ENCODE assay signal across 8 mouse cellular contexts in genomic region chr4:120730574-120730973, GRCm38 (mm10). TPM values are rescaled to one million over a fixed set of nuclear protein-coding genes. Genes with fewer than 3 reads are reported as not detected.
A peak's percentile ranks its signal among the peaks of the same experiment; 100 is the strongest.
DNase-seq lines count a peak whose midpoint lies in the region; ATAC-seq and TF ChIP-seq lines count a peak whose summit lies in the region.

No protein-coding gene starts in this region.

- no peak overlapping the region for H3K9ac ChIP-seq in kidney, postnatal 0 days (ENCODE audit: low read depth, low read length)
- no peak overlapping the region for H3K9ac ChIP-seq in embryonic facial prominence, embryonic 15.5 days
- peak overlapping the region; percentile 66; the same call in 1 of the 2 replicates for H3K9ac ChIP-seq in intestine, embryonic 16.5 days (ENCODE audit: low read depth, low read length)
- peak overlapping the region; percentile 44 for H3K9ac ChIP-seq in midbrain, postnatal 0 days (replicated peaks; ENCODE audit: low read length, poor library complexity, severe bottlenecking)

- no peaks in the 10 kb centered on the region for H3K36me3 ChIP-seq in kidney, postnatal 0 days (ENCODE audit: insufficient read depth, low read length)
- no peaks in the 10 kb centered on the region for H3K36me3 ChIP-seq in embryonic facial prominence, embryonic 15.5 days
- no peaks in the 10 kb centered on the region for H3K36me3 ChIP-seq in intestine, embryonic 16.5 days (ENCODE audit: control insufficient read depth, insufficient read depth, low read length)
- no peaks in the 10 kb centered on the region for H3K36me3 ChIP-seq in midbrain, postnatal 0 days (ENCODE audit: insufficient read depth, low read length)

- no peaks in the 10 kb centered on the region for H3K9me3 ChIP-seq in kidney, postnatal 0 days (replicated peaks; ENCODE audit: low read length)
- H3K9me3 ChIP-seq in embryonic facial prominence, embryonic 15.5 days (replicated peaks), result no peaks in the 10 kb centered on the region
- H3K9me3 ChIP-seq in intestine, embryonic 16.5 days (ENCODE audit: control insufficient read depth, low read length), result no peaks in the 10 kb centered on the region
- H3K9me3 ChIP-seq in midbrain, postnatal 0 days (ENCODE audit: low read length), result no peaks in the 10 kb centered on the region

- TF ChIP-seq CTCF in kidney, postnatal 0 days (IDR thresholded peaks at IDR 0.05; ENCODE audit: low read depth), result no peak
- no peak for TF ChIP-seq CTCF in midbrain, postnatal 0 days (IDR thresholded peaks at IDR 0.05)

- no peak for ATAC-seq in kidney, postnatal 0 days (replicated peaks; ENCODE audit: low FRiP score, low read depth)
- no peak for ATAC-seq in embryonic facial prominence, embryonic 15.5 days (ENCODE audit: insufficient number of reproducible peaks, low FRiP score, low TSS enrichment, low read depth)
- ATAC-seq in intestine, embryonic 16.5 days, result peak; percentile 45
- ATAC-seq in midbrain, postnatal 0 days (ENCODE audit: low FRiP score), result 0 out of 2 replicates have a peak, but pooled peaks have one; percentile 1

- 22% methylated on average over 6 of the region's 6 CpGs for WGBS in kidney, postnatal 0 days
- 18% methylated on average over 6 of the region's 6 CpGs for WGBS in embryonic facial prominence, embryonic 15.5 days
- 29% methylated on average over 6 of the region's 6 CpGs for WGBS in intestine, embryonic 16.5 days
- 26% methylated on average over 6 of the region's 6 CpGs for WGBS in midbrain, postnatal 0 days

- no peak overlapping the region for H3K27ac ChIP-seq in kidney, postnatal 0 days
- no peak overlapping the region for H3K27ac ChIP-seq in embryonic facial prominence, embryonic 15.5 days (replicated peaks)
- H3K27ac ChIP-seq in intestine, embryonic 16.5 days (ENCODE audit: low read length), result no peak overlapping the region
- no peak overlapping the region for H3K27ac ChIP-seq in midbrain, postnatal 0 days (ENCODE audit: low read depth, low read length)

- H3K4me3 ChIP-seq in kidney, postnatal 0 days (replicated peaks; ENCODE audit: low read depth, low read length), result peak overlapping the region; percentile 45
- H3K4me3 ChIP-seq in embryonic facial prominence, embryonic 15.5 days (replicated peaks), result peak overlapping the region; percentile 46
- peak overlapping the region; percentile 59 for H3K4me3 ChIP-seq in intestine, embryonic 16.5 days (ENCODE audit: low read length)
- peak overlapping the region; percentile 45 for H3K4me3 ChIP-seq in midbrain, postnatal 0 days (ENCODE audit: low read depth, low read length)

- DNase-seq in kidney, postnatal 0 days (ENCODE audit: low spot score), result no peak
- no peak for DNase-seq in kidney, adult 9 months
- no peak for DNase-seq in midbrain, postnatal 0 days (ENCODE audit: low spot score)
- DNase-seq in adrenal gland, adult 8-10 months, result no peak
- DNase-seq in MN1 (ENCODE audit: low spot score), result no peak
- DNase-seq in adrenal gland, postnatal 4 days (ENCODE audit: low spot score in 2 of 2), result no peak

- H3K4me1 ChIP-seq in kidney, postnatal 0 days (replicated peaks; ENCODE audit: insufficient read depth, low read length), result no peaks in the 10 kb centered on the region
- H3K4me1 ChIP-seq in embryonic facial prominence, embryonic 15.5 days, result peaks cover 29% of the 10 kb centered on the region
- peaks cover 12% of the 10 kb centered on the region for H3K4me1 ChIP-seq in intestine, embryonic 16.5 days (ENCODE audit: control insufficient read depth, insufficient read depth, low read length)
- H3K4me1 ChIP-seq in midbrain, postnatal 0 days (ENCODE audit: insufficient read depth, low read length), result no peaks in the 10 kb centered on the region

- peak overlapping the region; percentile 92 for H3K4me2 ChIP-seq in kidney, postnatal 0 days (ENCODE audit: low read length)
- peak overlapping the region; percentile 94 for H3K4me2 ChIP-seq in embryonic facial prominence, embryonic 15.5 days (replicated peaks)
- H3K4me2 ChIP-seq in intestine, embryonic 16.5 days (ENCODE audit: low read depth, low read length), result peak overlapping the region; percentile 98
- peak overlapping the region; percentile 84 for H3K4me2 ChIP-seq in midbrain, postnatal 0 days (ENCODE audit: low read depth, low read length, poor library complexity, severe bottlenecking)

- H3K27me3 ChIP-seq in kidney, postnatal 0 days (ENCODE audit: insufficient read depth, low read length), result no peaks in the 10 kb centered on the region
- peaks cover 17% of the 10 kb centered on the region for H3K27me3 ChIP-seq in embryonic facial prominence, embryonic 15.5 days
- peaks cover 2% of the 10 kb centered on the region; the same call in 1 of the 2 replicates for H3K27me3 ChIP-seq in intestine, embryonic 16.5 days (replicated peaks; ENCODE audit: control insufficient read depth, insufficient read depth, low read length)
- H3K27me3 ChIP-seq in midbrain, postnatal 0 days (ENCODE audit: insufficient read depth, low read length), result peaks cover 12% of the 10 kb centered on the region; the same call in 1 of the 2 replicates

RNA-seq across cellular contexts. Expression of gene Kcnq4, which starts 17.8 kb away (rescaled TPM):
- polyA plus RNA-seq in kidney, postnatal 0 days (2015; fragmentation: Nextera tagmentation; extraction: Ambion mirVana), result 0.52 and 0.67 TPM in 2 replicates
- polyA plus RNA-seq in embryonic facial prominence, embryonic 15.5 days (2015; fragmentation: Nextera tagmentation; extraction: Ambion mirVana), result 5.1 and 5.5 TPM in 2 replicates
- 2.0 and 2.3 TPM in 2 replicates for polyA plus RNA-seq in intestine, embryonic 16.5 days (2015; fragmentation: Nextera tagmentation; extraction: Ambion mirVana)
- total RNA-seq in midbrain, postnatal 0 days (2014; rRNA removed), result 8.2 and 9.8 TPM in 2 replicates
- polyA plus RNA-seq in midbrain, postnatal 0 days (2015; fragmentation: Nextera tagmentation; extraction: Ambion mirVana), result 4.2 and 4.6 TPM in 2 replicates
- 1 to 10 TPM; 1.8 to 3.5 (median 2.9) TPM for total RNA-seq in adrenal gland, adult 8-10 months (2022)
- 1 to 10 TPM; 5.6 to 6.5 TPM for total RNA-seq in adrenal gland, postnatal 4 days (2021)

Comparison
In these comparisons a context has a peak if more than half of its experiments do, and no peak if none do; other contexts are left out.
1. ATAC-seq: peak in intestine, embryonic 16.5 days (single experiment) and midbrain, postnatal 0 days (single experiment); none in kidney, postnatal 0 days (single experiment) and embryonic facial prominence, embryonic 15.5 days (single experiment).
2. H3K9ac ChIP-seq: peak in intestine, embryonic 16.5 days (single experiment) and midbrain, postnatal 0 days (single experiment); none in kidney, postnatal 0 days (single experiment) and embryonic facial prominence, embryonic 15.5 days (single experiment).
3. Peak in every context shown above with its lines, with median percentiles within 50 percentile points of each other: H3K4me2 ChIP-seq and H3K4me3 ChIP-seq.